Mouse (Mus musculus): ENCODE measurements around the gene Gm5244. TPM values are rescaled to one million over a fixed set of nuclear protein-coding genes. Genes with fewer than 3 reads are reported as not detected.
A peak's percentile ranks its signal among the peaks of the same experiment; 100 is the strongest.

Gm5244 gene
- total and polyA plus RNA-seq, 3 experiments = not detected

- Histone ChIP-seq H3K4me1 (ENCODE audit: insufficient read depth, low read depth, low read length) (peaks cover 6% of the 10 kb centered on the region), H3K9me3 (replicated peaks) (no peaks in the 10 kb centered on the region), H3K27me3 (ENCODE audit: insufficient read depth, low read length) (no peaks in the 10 kb centered on the region), H3K4me3 (ENCODE audit: low read depth, low read length) (no peak overlapping the region), H3K36me3 (replicated peaks) (no peaks in the 10 kb centered on the region)
- TF ChIP-seq POLR2AphosphoS5 (IDR thresholded peaks at IDR 0.05; ENCODE audit: insufficient replicate concordance, low read depth, low read length) = no peak
- no peak for TF ChIP-seq CTCF (IDR thresholded peaks at IDR 0.05; ENCODE audit: low read depth, low read length)
- TF ChIP-seq GATA1 (IDR thresholded peaks at IDR 0.05; ENCODE audit: borderline replicate concordance, low read length) = no peak
- no peak for TF ChIP-seq TAL1 (conservative IDR thresholded peaks at IDR 0.05; ENCODE audit: low read depth, low read length)
- TF ChIP-seq GATA2 (IDR thresholded peaks at IDR 0.05; ENCODE audit: borderline replicate concordance, low read depth, low read length) = no peak
- DNase-seq (ENCODE audit: low spot score) (no peak), ATAC-seq (ENCODE audit: extremely low read depth, insufficient number of reproducible peaks, low FRiP score, poor library complexity, severe bottlenecking) (no peak)
Observed at GRCm38 (mm10) chr19:12804237-12804636, 42.2 kb upstream of the Gm5244 start.

GRCm38 (mm10) chr19:12805730-12806129, 40.8 kb upstream of the Gm5244 start:
- Histone ChIP-seq H3K4me1 (ENCODE audit: insufficient read depth, low read depth, low read length) (peaks cover 2% of the 10 kb centered on the region), H3K9me3 (replicated peaks) (no peaks in the 10 kb centered on the region), H3K4me3 (ENCODE audit: low read depth, low read length) (no peak overlapping the region), H3K27me3 (ENCODE audit: insufficient read depth, low read length) (no peaks in the 10 kb centered on the region), H3K36me3 (replicated peaks) (no peaks in the 10 kb centered on the region)
- ATAC-seq (ENCODE audit: extremely low read depth, insufficient number of reproducible peaks, low FRiP score, poor library complexity, severe bottlenecking) (no peak), DNase-seq (ENCODE audit: low spot score) (no peak)
- TF ChIP-seq CTCF (IDR thresholded peaks at IDR 0.05; ENCODE audit: low read depth, low read length) (no peak), TAL1 (conservative IDR thresholded peaks at IDR 0.05; ENCODE audit: low read depth, low read length) (no peak), POLR2AphosphoS5 (IDR thresholded peaks at IDR 0.05; ENCODE audit: insufficient replicate concordance, low read depth, low read length) (no peak), GATA2 (IDR thresholded peaks at IDR 0.05; ENCODE audit: borderline replicate concordance, low read depth, low read length) (no peak), GATA1 (IDR thresholded peaks at IDR 0.05; ENCODE audit: borderline replicate concordance, low read length) (no peak)

GRCm38 (mm10) chr19:12806214-12806613, 40.3 kb upstream of the Gm5244 start:
- Histone ChIP-seq H3K4me3 (ENCODE audit: low read depth, low read length) (no peak overlapping the region), H3K9me3 (replicated peaks) (no peaks in the 10 kb centered on the region), H3K36me3 (replicated peaks) (no peaks in the 10 kb centered on the region), H3K27me3 (ENCODE audit: insufficient read depth, low read length) (no peaks in the 10 kb centered on the region), H3K4me1 (ENCODE audit: insufficient read depth, low read depth, low read length) (no peaks in the 10 kb centered on the region)
- ATAC-seq (ENCODE audit: extremely low read depth, insufficient number of reproducible peaks, low FRiP score, poor library complexity, severe bottlenecking) (no peak), DNase-seq (ENCODE audit: low spot score) (no peak)
- TF ChIP-seq POLR2AphosphoS5 (IDR thresholded peaks at IDR 0.05; ENCODE audit: insufficient replicate concordance, low read depth, low read length) = no peak
- no peak for TF ChIP-seq GATA2 (IDR thresholded peaks at IDR 0.05; ENCODE audit: borderline replicate concordance, low read depth, low read length)
- TF ChIP-seq TAL1 (conservative IDR thresholded peaks at IDR 0.05; ENCODE audit: low read depth, low read length) = no peak
- no peak for TF ChIP-seq CTCF (IDR thresholded peaks at IDR 0.05; ENCODE audit: low read depth, low read length)
- no peak for TF ChIP-seq GATA1 (IDR thresholded peaks at IDR 0.05; ENCODE audit: borderline replicate concordance, low read length)

GRCm38 (mm10) chr19:12812644-12813364, 33.7 kb upstream of the Gm5244 start:
- H3K27me3 ChIP-seq (ENCODE audit: insufficient read depth, low read length) = no peaks in the 10 kb centered on the region
- no peaks in the 10 kb centered on the region for H3K9me3 ChIP-seq (replicated peaks)
- H3K36me3 ChIP-seq (replicated peaks) = no peaks in the 10 kb centered on the region
- DNase-seq (ENCODE audit: low spot score) = no peak
- H3K4me1 ChIP-seq (ENCODE audit: insufficient read depth, low read depth, low read length) = peaks cover 5% of the 10 kb centered on the region
- TF ChIP-seq POLR2AphosphoS5 (IDR thresholded peaks at IDR 0.05; ENCODE audit: insufficient replicate concordance, low read depth, low read length) (no peak), CTCF (IDR thresholded peaks at IDR 0.05; ENCODE audit: low read depth, low read length) (no peak), TAL1 (conservative IDR thresholded peaks at IDR 0.05; ENCODE audit: low read depth, low read length) (no peak), GATA2 (IDR thresholded peaks at IDR 0.05; ENCODE audit: borderline replicate concordance, low read depth, low read length) (no peak), GATA1 (IDR thresholded peaks at IDR 0.05; ENCODE audit: borderline replicate concordance, low read length) (no peak)
- peak; percentile 40 for ATAC-seq (ENCODE audit: extremely low read depth, insufficient number of reproducible peaks, low FRiP score, poor library complexity, severe bottlenecking)
- no peak overlapping the region for H3K4me3 ChIP-seq (ENCODE audit: low read depth, low read length)

DNA sequence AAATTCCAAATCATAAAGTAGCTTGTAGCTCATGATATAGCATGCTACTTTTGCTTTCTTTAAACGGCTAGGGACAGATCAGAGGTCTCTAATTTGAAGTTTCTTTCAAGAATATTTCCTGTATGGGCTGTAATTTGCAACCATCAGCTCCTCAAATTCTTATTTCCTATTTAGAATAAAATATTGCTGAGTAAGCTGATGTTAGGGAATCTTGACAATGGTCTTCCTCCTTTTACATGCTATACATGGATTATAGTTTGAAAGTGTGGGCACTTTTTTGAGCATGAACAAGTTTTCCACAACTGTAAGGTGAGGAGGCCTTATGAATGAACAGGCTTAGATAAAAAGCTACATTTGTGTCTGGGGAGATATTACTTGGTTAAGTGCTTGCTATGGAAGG, 32.6 kb upstream of the Gm5244 start:
- Histone ChIP-seq H3K36me3 (replicated peaks) (no peaks in the 10 kb centered on the region), H3K4me3 (ENCODE audit: low read depth, low read length) (no peak overlapping the region), H3K4me1 (ENCODE audit: insufficient read depth, low read depth, low read length) (peaks cover 5% of the 10 kb centered on the region), H3K9me3 (replicated peaks) (no peaks in the 10 kb centered on the region), H3K27me3 (ENCODE audit: insufficient read depth, low read length) (no peaks in the 10 kb centered on the region)
- DNase-seq (ENCODE audit: low spot score) (no peak), ATAC-seq (ENCODE audit: extremely low read depth, insufficient number of reproducible peaks, low FRiP score, poor library complexity, severe bottlenecking) (no peak)
- no peak for TF ChIP-seq GATA2 (IDR thresholded peaks at IDR 0.05; ENCODE audit: borderline replicate concordance, low read depth, low read length)

- no peaks in the 10 kb centered on the region for H3K27me3 ChIP-seq (ENCODE audit: insufficient read depth, low read length)
- peaks cover 6% of the 10 kb centered on the region for H3K4me1 ChIP-seq (ENCODE audit: insufficient read depth, low read depth, low read length)
- no peak for DNase-seq (ENCODE audit: low spot score)
- H3K9me3 ChIP-seq (replicated peaks) = no peaks in the 10 kb centered on the region
- no peaks in the 10 kb centered on the region for H3K36me3 ChIP-seq (replicated peaks)
- no peak for ATAC-seq (ENCODE audit: extremely low read depth, insufficient number of reproducible peaks, low FRiP score, poor library complexity, severe bottlenecking)
- TF ChIP-seq POLR2AphosphoS5 (IDR thresholded peaks at IDR 0.05; ENCODE audit: insufficient replicate concordance, low read depth, low read length) (no peak), GATA2 (IDR thresholded peaks at IDR 0.05; ENCODE audit: borderline replicate concordance, low read depth, low read length) (no peak), TAL1 (conservative IDR thresholded peaks at IDR 0.05; ENCODE audit: low read depth, low read length) (no peak), CTCF (IDR thresholded peaks at IDR 0.05; ENCODE audit: low read depth, low read length) (no peak), GATA1 (IDR thresholded peaks at IDR 0.05; ENCODE audit: borderline replicate concordance, low read length) (no peak)
- no peak overlapping the region for H3K4me3 ChIP-seq (ENCODE audit: low read depth, low read length)
Observed at GRCm38 (mm10) chr19:12818507-12818906, 28.0 kb upstream of the Gm5244 start.
